Mouse (Mus musculus) thymus, adult 2 months (tissue): ENCODE results near the gene Cela2a. TPM values are rescaled to one million over a fixed set of nuclear protein-coding genes. Genes with fewer than 3 reads are reported as not detected.
A peak's percentile ranks its signal among the peaks of the same experiment; 100 is the strongest.

ENCODE experiments used
- DNase-seq: peaks from one replicate; pipeline ENCODE4 v3.0.0; 2021
- H3K27ac ChIP-seq: fragments of 200-500 bp; 2 replicates; pipeline ENCODE4 v1.5.1; 2012; ENCODE audit warnings: low read length, control low read depth; ENCODE audit not compliant: control insufficient read depth, insufficient read depth
- H3K27me3 ChIP-seq: fragments of 200-500 bp; 2 replicates; pipeline ENCODE4 v1.6.1; 2012; ENCODE audit warnings: mild to moderate bottlenecking, low read length, moderate library complexity, mixed read lengths; ENCODE audit not compliant: control insufficient read depth, insufficient read depth
- H3K36me3 ChIP-seq: fragments of 200-500 bp; 2 replicates; pipeline ENCODE4 v1.6.1; 2012; ENCODE audit warnings: mild to moderate bottlenecking, low read length, moderate library complexity; ENCODE audit not compliant: control insufficient read depth, insufficient read depth
- H3K4me1 ChIP-seq: fragments of 200-500 bp; replicated peaks from 2 replicates; pipeline ENCODE4 v1.6.1; 2012; ENCODE audit warnings: low read length; ENCODE audit not compliant: control insufficient read depth, insufficient read depth
- H3K4me3 ChIP-seq: fragments of 200-500 bp; 2 replicates; pipeline ENCODE4 v1.5.1; 2012; ENCODE audit warnings: mild to moderate bottlenecking, low read length, control low read depth, moderate library complexity; ENCODE audit not compliant: control insufficient read depth, insufficient read depth
- CTCF ChIP-seq: fragments of 200-500 bp; IDR thresholded peaks from 2 replicates; pipeline ENCODE4 v1.5.1; 2012; ENCODE audit warnings: mild to moderate bottlenecking, control low read depth, low read length, moderate library complexity, borderline replicate concordance; ENCODE audit not compliant: control insufficient read depth, poor library complexity, insufficient read depth; ENCODE audit errors: extremely low read depth
- POLR2A ChIP-seq: fragments of 200-500 bp; IDR thresholded peaks from 2 replicates; pipeline ENCODE4 v1.6.1; 2012; ENCODE audit warnings: mild to moderate bottlenecking, low read length, control low read depth, moderate library complexity; ENCODE audit not compliant: control insufficient read depth, poor library complexity, insufficient read depth; ENCODE audit errors: extremely low read depth
- WGBS: fragments of 180-500 bp; shearing (Covaris S2); methylation state at CpG from one replicate; pipeline ENCODE4 v1.1.7; 2018; 5-methylcytosine and 5-hydroxymethylcytosine counted together
- polyA plus RNA-seq: library from polyadenylated mRNA; depleted of rRNA; stranded (reverse); fragments of >200 nt; gene quantifications from 2 replicates; pipeline ENCODE4 v1.2.3, GENCODE M21; 2012

The Cela2a gene
- polyA plus RNA-seq, 1 experiment: 2.1 TPM

GRCm38 (mm10) chr4:141822089-141822488 is 3.9 kb downstream of the Cela2a start:
- H3K4me3 ChIP-seq: no peak overlapping the region
- no peaks in the 10 kb centered on the region for H3K4me1 ChIP-seq
- no peaks in the 10 kb centered on the region for H3K36me3 ChIP-seq
- H3K27ac ChIP-seq: no peak overlapping the region
- H3K27me3 ChIP-seq: no peaks in the 10 kb centered on the region
- 91% methylated on average over 10 of the region's 10 CpGs for whole genome bisulfite sequencing
- TF ChIP-seq POLR2A: no peak
- TF ChIP-seq CTCF: no peak
- DNase-seq: peak; percentile 21

GRCm38 (mm10) chr4:141821178-141821577 is 4.8 kb downstream of the Cela2a start:
- H3K4me3 ChIP-seq: no peak overlapping the region
- DNase-seq: no peak
- 92% methylated on average over 3 of the region's 3 CpGs for WGBS
- H3K27me3 ChIP-seq: no peaks in the 10 kb centered on the region
- TF ChIP-seq CTCF (no peak), POLR2A (no peak)
- H3K27ac ChIP-seq: no peak overlapping the region
- H3K4me1 ChIP-seq: no peaks in the 10 kb centered on the region
- no peaks in the 10 kb centered on the region for H3K36me3 ChIP-seq

- DNase-seq: no peak
- 94% methylated on average over 7 of the region's 7 CpGs for WGBS
- H3K27me3 ChIP-seq: no peaks in the 10 kb centered on the region
- H3K4me3 ChIP-seq: no peak overlapping the region
- no peak overlapping the region for H3K27ac ChIP-seq
- H3K4me1 ChIP-seq: no peaks in the 10 kb centered on the region
- no peaks in the 10 kb centered on the region for H3K36me3 ChIP-seq
- no peak for TF ChIP-seq POLR2A
- TF ChIP-seq CTCF: no peak
These were observed 6.6 kb downstream of the Cela2a start for GRCm38 (mm10) chr4:141819316-141819715.

- 76% methylated on average over 13 of the region's 13 CpGs for WGBS
- no peak for DNase-seq
- Histone ChIP-seq H3K36me3 (no peaks in the 10 kb centered on the region), H3K4me3 (no peak overlapping the region), H3K27ac (no peak overlapping the region), H3K4me1 (no peaks in the 10 kb centered on the region), H3K27me3 (no peaks in the 10 kb centered on the region)
- TF ChIP-seq POLR2A: no peak
- no peak for TF ChIP-seq CTCF
These were observed 7.1 kb downstream of the Cela2a start for GRCm38 (mm10) chr4:141818861-141819260.

- 94% methylated on average over 10 of the region's 10 CpGs for WGBS
- DNase-seq: no peak
- Histone ChIP-seq H3K4me1 (no peaks in the 10 kb centered on the region), H3K36me3 (no peaks in the 10 kb centered on the region), H3K4me3 (no peak overlapping the region), H3K27me3 (no peaks in the 10 kb centered on the region), H3K27ac (no peak overlapping the region)
- no peak for TF ChIP-seq POLR2A
- no peak for TF ChIP-seq CTCF
These were observed 8.3 kb downstream of the Cela2a start for GRCm38 (mm10) chr4:141817706-141818105.

- H3K27me3 ChIP-seq: no peaks in the 10 kb centered on the region
- WGBS: 64% methylated on average over 14 of the region's 14 CpGs
- TF ChIP-seq POLR2A (no peak), CTCF (no peak)
These were observed 8.9 kb downstream of the Cela2a start for GRCm38 (mm10) chr4:141816776-141817655.

GRCm38 (mm10) chr4:141816267-141816666 is 9.7 kb downstream of the Cela2a start:
- no peak for DNase-seq
- H3K4me1 ChIP-seq: no peaks in the 10 kb centered on the region
- no peak overlapping the region for H3K4me3 ChIP-seq
- H3K27me3 ChIP-seq: no peaks in the 10 kb centered on the region
- no peak for TF ChIP-seq POLR2A
- no peak for TF ChIP-seq CTCF
- 94% methylated on average over 7 of the region's 7 CpGs for WGBS
- H3K36me3 ChIP-seq: no peaks in the 10 kb centered on the region
- no peak overlapping the region for H3K27ac ChIP-seq

More at GRCm38 (mm10) chr4:141816776-141817655, 8.9 kb downstream of the Cela2a start:
- no peak overlapping the region for H3K27ac ChIP-seq
- DNase-seq: no peak
- H3K4me1 ChIP-seq: no peaks in the 10 kb centered on the region
- no peak overlapping the region for H3K4me3 ChIP-seq
- H3K36me3 ChIP-seq: no peaks in the 10 kb centered on the region
